Mouse (Mus musculus) limb, embryonic 13.5 days (tissue): ENCODE measurements around the gene Slc27a1. TPM values are rescaled to one million over a fixed set of nuclear protein-coding genes. Genes with fewer than 3 reads are reported as not detected.
"Not testable (repeated sequence)": the region's sequence is repeated elsewhere in the genome, so short reads cannot be mapped to it uniquely, and the experiment has no call there.

Experiments used
- ATAC-seq: fragments of 200-750 bp; cut with Nextera tagmentation; 2 replicates; pipeline ENCODE4 v1.8.0; 2017; ENCODE audit warnings: low read depth, moderate number of reproducible peaks, moderate TSS enrichment; ENCODE audit not compliant: low FRiP score
- H3K27ac ChIP-seq: fragments of 300-500 bp; sonication (generic); 2 replicates; pipeline ENCODE4 v1.5.1; 2015; ENCODE audit warnings: inconsistent platforms, mild to moderate bottlenecking, moderate library complexity
- H3K27me3 ChIP-seq: fragments of 300-500 bp; sonication (generic); 2 replicates; pipeline ENCODE4 v1.6.1; 2015; ENCODE audit warnings: mild to moderate bottlenecking, inconsistent platforms
- H3K36me3 ChIP-seq: fragments of 300-500 bp; sonication (generic); 2 replicates; pipeline ENCODE4 v1.6.1; 2015; ENCODE audit warnings: inconsistent platforms, mild to moderate bottlenecking, moderate library complexity
- H3K4me1 ChIP-seq: fragments of 300-500 bp; sonication (generic); 2 replicates; pipeline ENCODE4 v1.6.1; 2015; ENCODE audit warnings: inconsistent platforms
- H3K4me2 ChIP-seq: fragments of 300-500 bp; sonication (generic); replicated peaks from 2 replicates; pipeline ENCODE4 v1.6.1; 2015; ENCODE audit warnings: inconsistent platforms, mild to moderate bottlenecking, moderate library complexity
- H3K4me3 ChIP-seq: fragments of 300-500 bp; sonication (generic); 2 replicates; pipeline ENCODE4 v1.5.1; 2015; ENCODE audit warnings: moderate library complexity, mild to moderate bottlenecking, inconsistent platforms
- H3K9ac ChIP-seq: fragments of 300-500 bp; sonication (generic); 2 replicates; pipeline ENCODE4 v1.6.1; 2015; ENCODE audit warnings: mild to moderate bottlenecking, inconsistent platforms
- H3K9me3 ChIP-seq: fragments of 300-500 bp; sonication (generic); 2 replicates; pipeline ENCODE4 v1.6.1; 2016; ENCODE audit warnings: inconsistent platforms
- WGBS: fragments of 180-500 bp; shearing (Covaris S2); methylation state at CpG from one replicate; pipeline ENCODE4 v1.1.7; 2015; 5-methylcytosine and 5-hydroxymethylcytosine counted together
- polyA plus RNA-seq: library from polyadenylated mRNA; unstranded; fragments of >200 nt; fragmentation: Nextera tagmentation; extraction: Ambion mirVana; gene quantifications from 2 replicates; pipeline ENCODE4 v1.2.1, GENCODE M21; 2015

Gene Slc27a1
- polyA plus RNA-seq = 52.2 and 52.3 TPM in 2 replicates

- Histone ChIP-seq H3K27me3 (peaks cover 56% of the 10 kb centered on the region), H3K36me3 (no peaks in the 10 kb centered on the region), H3K4me1 (peaks cover 35% of the 10 kb centered on the region), H3K9ac (peak within 1 kb of the TSS; percentile 64), H3K4me3 (peak within 1 kb of the TSS; percentile 69), H3K4me2 (peak within 1 kb of the TSS; percentile 79), H3K27ac (peak within 1 kb of the TSS; percentile 88), H3K9me3 (peaks cover 9% of the 10 kb centered on the region)
- 11% methylated on average over 13 of the region's 13 CpGs for WGBS
- ATAC-seq = no peak
These were observed at the start of gene Slc27a1 for GRCm38 (mm10) chr8:71568387-71568937. Gene Slc27a1 (plus strand): TSS chr8:71568882.

- H3K4me2 ChIP-seq, H3K4me1 ChIP-seq, ATAC-seq, H3K36me3 ChIP-seq, H3K9ac ChIP-seq, H3K4me3 ChIP-seq, H3K27ac ChIP-seq, H3K9me3 ChIP-seq: not testable (repeated sequence)
- peaks cover 19% of the 10 kb centered on the region for H3K27me3 ChIP-seq
- 43% methylated on average over 10 of the region's 10 CpGs for WGBS
These were observed 49.5 kb upstream of the Slc27a1 start for GRCm38 (mm10) chr8:71519037-71519825.

DNA sequence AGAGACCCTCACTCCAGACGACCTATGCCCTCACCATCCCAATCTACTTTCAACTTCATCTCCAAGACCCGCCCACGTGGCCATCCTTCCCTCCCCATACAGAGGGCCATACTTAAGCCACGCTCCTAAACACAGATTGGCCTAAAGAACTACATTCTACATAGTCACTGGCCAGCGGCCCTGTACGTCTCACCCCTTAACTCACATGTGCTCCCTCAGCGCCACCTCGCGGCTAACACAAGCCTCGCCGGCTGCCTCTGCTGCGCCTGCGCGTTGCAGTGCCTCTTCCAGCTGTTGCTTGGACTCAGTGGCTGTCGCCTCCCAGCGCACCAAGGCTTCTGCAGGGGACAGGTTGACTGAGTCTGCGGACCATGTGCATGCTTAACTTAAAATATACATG lies 47.0 kb upstream of the Slc27a1 start:
- Histone ChIP-seq H3K27ac (no peak overlapping the region), H3K4me3 (no peak overlapping the region), H3K4me2 (peak overlapping the region; percentile 35; the same call in 1 of the 2 replicates), H3K4me1 (peaks cover 19% of the 10 kb centered on the region), H3K36me3 (no peaks in the 10 kb centered on the region), H3K9ac (no peak overlapping the region; the same call in 1 of the 2 replicates), H3K27me3 (peaks cover 41% of the 10 kb centered on the region), H3K9me3 (no peaks in the 10 kb centered on the region)
- peak; percentile 83 for ATAC-seq
- WGBS = 3% methylated on average over 17 of the region's 17 CpGs

GRCm38 (mm10) chr8:71525226-71526050 lies 43.2 kb upstream of the Slc27a1 start, which contains the start of gene Ccdc194:
Gene Ccdc194 (minus strand): TSS chr8:71525711.
- H3K9ac ChIP-seq = peak within 1 kb of the TSS; percentile 43; the same call in 1 of the 2 replicates
- H3K4me3 ChIP-seq = peak within 1 kb of the TSS; percentile 21
- H3K36me3 ChIP-seq = no peaks in the 10 kb centered on the region
- no peaks in the 10 kb centered on the region for H3K9me3 ChIP-seq
- H3K4me1 ChIP-seq = peaks cover 29% of the 10 kb centered on the region
- no peak within 1 kb of the TSS for H3K27ac ChIP-seq
- H3K27me3 ChIP-seq = peaks cover 58% of the 10 kb centered on the region
- ATAC-seq = no peak
- peak within 1 kb of the TSS; percentile 48 for H3K4me2 ChIP-seq
- WGBS = 8% methylated on average over 46 of the region's 46 CpGs

GRCm38 (mm10) chr8:71526272-71526671 lies 42.4 kb upstream of the Slc27a1 start:
- H3K9ac ChIP-seq = no peak overlapping the region
- WGBS = 13% methylated on average over 6 of the region's 6 CpGs
- no peak overlapping the region for H3K4me3 ChIP-seq
- H3K27ac ChIP-seq = no peak overlapping the region
- peaks cover 58% of the 10 kb centered on the region for H3K27me3 ChIP-seq
- H3K4me1 ChIP-seq = peaks cover 27% of the 10 kb centered on the region
- ATAC-seq = no peak
- no peak overlapping the region for H3K4me2 ChIP-seq
- H3K36me3 ChIP-seq = no peaks in the 10 kb centered on the region
- no peaks in the 10 kb centered on the region for H3K9me3 ChIP-seq

- H3K27ac ChIP-seq = peak overlapping the region; percentile 40; the same call in 1 of the 2 replicates
- ATAC-seq = no peak
These were observed 41.4 kb upstream of the Slc27a1 start for GRCm38 (mm10) chr8:71527162-71527870.

DNA sequence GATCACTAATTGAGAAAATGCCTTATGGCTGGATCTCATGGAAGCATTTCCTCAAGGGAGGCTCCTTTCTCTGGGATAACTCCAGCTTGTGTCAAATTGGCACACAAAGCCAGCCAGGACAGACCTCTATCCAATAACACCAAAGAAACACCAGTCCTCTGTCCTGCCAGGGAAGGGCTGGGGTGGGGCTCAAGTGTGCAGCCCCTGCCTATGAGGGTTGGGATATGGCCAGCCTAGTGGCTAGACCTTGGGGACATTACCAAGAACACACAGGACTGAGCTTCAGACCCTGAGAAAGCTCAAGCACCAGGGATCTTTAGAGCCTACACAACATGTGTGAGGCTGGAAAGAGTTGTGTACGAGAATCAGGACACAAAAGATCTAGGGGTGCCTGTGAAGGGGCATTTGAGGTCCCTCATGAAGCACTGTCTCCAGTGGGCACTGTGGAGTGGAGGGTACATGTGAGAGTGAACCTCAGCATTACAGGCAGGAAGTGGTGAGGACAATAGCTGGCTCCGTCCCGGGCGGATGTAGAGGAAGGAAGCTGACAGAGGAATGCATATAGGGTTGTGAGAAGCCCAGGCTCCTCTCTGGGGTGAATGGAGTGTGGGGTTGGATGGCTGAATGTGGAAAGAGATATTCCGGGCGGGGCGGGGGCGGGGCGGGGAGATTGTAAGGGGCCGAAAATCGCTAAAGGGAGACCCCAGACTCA lies 40.2 kb upstream of the Slc27a1 start:
- ATAC-seq = no peak
- H3K27me3 ChIP-seq = peaks cover 49% of the 10 kb centered on the region
- peak overlapping the region; percentile 28; the same call in 1 of the 2 replicates for H3K27ac ChIP-seq
- no peak overlapping the region for H3K4me3 ChIP-seq
- no peaks in the 10 kb centered on the region for H3K9me3 ChIP-seq
- H3K4me1 ChIP-seq = peaks cover 24% of the 10 kb centered on the region
- no peaks in the 10 kb centered on the region for H3K36me3 ChIP-seq
- 86% methylated on average over 11 of the region's 11 CpGs for WGBS
- H3K4me2 ChIP-seq = no peak overlapping the region
- H3K9ac ChIP-seq = no peak overlapping the region

More at GRCm38 (mm10) chr8:71527162-71527870, 41.4 kb upstream of the Slc27a1 start:
- H3K4me3 ChIP-seq = no peak overlapping the region
- no peak overlapping the region for H3K4me2 ChIP-seq
- 32% methylated on average over 3 of the region's 3 CpGs for WGBS
- peaks cover 24% of the 10 kb centered on the region for H3K4me1 ChIP-seq
- no peaks in the 10 kb centered on the region for H3K9me3 ChIP-seq
- H3K9ac ChIP-seq = no peak overlapping the region
- peaks cover 59% of the 10 kb centered on the region for H3K27me3 ChIP-seq
- H3K36me3 ChIP-seq = no peaks in the 10 kb centered on the region

- not testable (repeated sequence) for ATAC-seq, H3K4me3 ChIP-seq, H3K27ac ChIP-seq, H3K9me3 ChIP-seq, H3K9ac ChIP-seq, H3K36me3 ChIP-seq, H3K4me2 ChIP-seq
- H3K4me1 ChIP-seq = peaks cover 16% of the 10 kb centered on the region
- 80% methylated on average over 6 of the region's 12 CpGs for WGBS
- peaks cover 29% of the 10 kb centered on the region for H3K27me3 ChIP-seq
These were observed 37.8 kb upstream of the Slc27a1 start for GRCm38 (mm10) chr8:71530735-71531467.

DNA sequence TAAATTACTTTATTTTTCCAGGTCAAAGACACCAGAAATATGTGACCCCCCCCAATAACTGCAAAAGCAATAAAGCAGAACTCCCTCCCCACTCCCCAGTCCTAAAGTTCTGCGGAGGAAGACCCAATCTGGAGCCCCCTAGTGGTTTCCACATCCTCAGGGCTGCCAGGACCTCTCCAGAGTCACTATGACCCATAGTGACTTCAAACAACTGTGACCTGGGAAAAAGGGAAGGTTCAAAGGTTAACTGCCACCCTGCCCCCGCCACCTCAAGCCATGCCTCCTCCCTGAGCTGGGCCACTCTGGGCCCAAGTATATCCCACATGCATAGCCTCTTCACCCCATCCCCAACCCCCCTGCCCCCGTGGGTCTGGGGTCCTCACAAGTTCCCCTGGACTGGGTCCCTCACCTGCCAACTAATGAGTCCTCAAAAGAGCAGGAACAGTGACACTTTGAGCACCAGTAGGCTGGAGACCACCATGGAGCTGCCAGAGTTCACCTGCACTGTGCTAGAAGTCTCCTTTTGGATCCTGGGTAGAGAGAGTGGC lies 34.3 kb upstream of the Slc27a1 start:
- Histone ChIP-seq H3K4me1 (peaks cover 13% of the 10 kb centered on the region), H3K4me3 (no peak overlapping the region), H3K4me2 (no peak overlapping the region), H3K27me3 (peaks cover 7% of the 10 kb centered on the region; the same call in 1 of the 2 replicates), H3K9ac (no peak overlapping the region), H3K9me3 (no peaks in the 10 kb centered on the region), H3K36me3 (no peaks in the 10 kb centered on the region), H3K27ac (no peak overlapping the region)
- WGBS = 39% methylated on average over 3 of the region's 3 CpGs
- no peak for ATAC-seq

DNA sequence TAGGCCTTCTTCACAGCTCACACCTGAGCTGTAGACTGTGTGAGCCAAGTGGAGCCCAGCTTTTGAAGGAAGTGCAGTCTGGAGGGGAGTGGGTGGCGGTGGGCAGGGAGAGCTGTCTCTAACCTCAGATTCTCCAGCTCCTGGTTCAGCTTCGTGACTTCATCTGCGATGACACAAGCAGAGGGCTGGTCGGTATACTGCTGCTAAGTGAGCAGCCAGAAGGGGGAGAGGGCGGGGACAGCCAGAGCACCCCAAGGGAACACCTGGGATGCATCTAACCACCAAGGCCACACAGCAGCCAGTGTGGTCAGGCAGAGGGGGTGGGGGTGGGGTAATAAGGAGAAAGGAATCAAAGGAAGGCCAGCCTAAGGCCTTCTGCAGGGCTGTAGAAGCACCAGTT lies 33.0 kb upstream of the Slc27a1 start:
- H3K9me3 ChIP-seq = no peaks in the 10 kb centered on the region
- H3K4me1 ChIP-seq = peaks cover 13% of the 10 kb centered on the region
- no peak overlapping the region for H3K9ac ChIP-seq
- no peaks in the 10 kb centered on the region for H3K36me3 ChIP-seq
- no peak overlapping the region for H3K27ac ChIP-seq
- H3K4me2 ChIP-seq = no peak overlapping the region
- WGBS = 56% methylated on average over 5 of the region's 5 CpGs
- peaks cover 10% of the 10 kb centered on the region; the same call in 1 of the 2 replicates for H3K27me3 ChIP-seq
- no peak for ATAC-seq
- no peak overlapping the region for H3K4me3 ChIP-seq
